Mouse (Mus musculus) lung, adult 2 months (tissue): ENCODE measurements around the gene Itga8. TPM values are rescaled to one million over a fixed set of nuclear protein-coding genes. Genes with fewer than 3 reads are reported as not detected.

Source experiments
- DNase-seq: peaks from one replicate; pipeline ENCODE4 v3.0.0; 2022
- H3K4me1 ChIP-seq: fragments of 200-500 bp; 2 replicates; pipeline ENCODE4 v1.6.1; 2011; ENCODE audit warnings: low read length; ENCODE audit not compliant: control insufficient read depth, insufficient read depth
- H3K4me3 ChIP-seq: fragments of 200-500 bp; replicated peaks from 2 replicates; pipeline ENCODE3; 2011; ENCODE audit warnings: low read depth, mild to moderate bottlenecking, control low read depth, low read length; ENCODE audit errors: extremely low read depth
- CTCF ChIP-seq: fragments of 200-500 bp; IDR thresholded peaks from 2 replicates; pipeline ENCODE4 v1.5.1; 2011; ENCODE audit warnings: mild to moderate bottlenecking, low read length, control low read depth; ENCODE audit not compliant: insufficient read depth
- POLR2A ChIP-seq: fragments of 200-500 bp; IDR thresholded peaks from 2 replicates; pipeline ENCODE4 v1.6.1; 2011; ENCODE audit warnings: low read depth, mild to moderate bottlenecking, control low read depth, low read length, borderline replicate concordance; ENCODE audit errors: extremely low read depth
- WGBS: fragments of 180-500 bp; shearing (Covaris S2); methylation state at CpG from one replicate; pipeline ENCODE4 v1.1.7; 2018; 5-methylcytosine and 5-hydroxymethylcytosine counted together
- polyA plus RNA-seq: library from polyadenylated mRNA; depleted of rRNA; stranded (reverse); fragments of >200 nt; gene quantifications from 2 replicates; pipeline ENCODE4 v1.2.3, GENCODE M21; 2012

Itga8 gene
- polyA plus RNA-seq, 1 experiment: 57.7 TPM

DNA sequence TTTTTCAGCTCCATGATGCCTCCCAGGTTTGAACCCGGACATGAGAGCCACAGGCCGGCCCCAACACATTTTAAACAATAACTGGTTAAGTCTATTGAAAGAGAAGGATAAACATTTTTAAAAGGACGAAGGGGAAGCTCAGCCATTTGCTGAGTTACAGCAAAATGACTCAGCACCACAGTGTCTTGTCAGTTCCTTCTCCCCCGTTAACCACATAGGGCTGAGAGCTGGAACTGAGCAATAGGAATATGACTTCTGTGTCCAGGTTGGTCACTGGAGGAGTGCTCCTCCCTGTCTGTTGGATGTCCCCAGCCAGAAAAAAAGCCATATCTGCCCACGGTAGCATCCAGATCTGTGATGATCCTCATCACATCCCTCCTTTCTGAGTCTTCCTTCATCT, 95.4 kb downstream of the Itga8 start:
- no peak for TF ChIP-seq POLR2A
- Histone ChIP-seq H3K4me3 (no peak overlapping the region), H3K4me1 (no peaks in the 10 kb centered on the region)
- WGBS: 45% methylated on average over 5 of the region's 5 CpGs
- DNase-seq: no peak

DNA sequence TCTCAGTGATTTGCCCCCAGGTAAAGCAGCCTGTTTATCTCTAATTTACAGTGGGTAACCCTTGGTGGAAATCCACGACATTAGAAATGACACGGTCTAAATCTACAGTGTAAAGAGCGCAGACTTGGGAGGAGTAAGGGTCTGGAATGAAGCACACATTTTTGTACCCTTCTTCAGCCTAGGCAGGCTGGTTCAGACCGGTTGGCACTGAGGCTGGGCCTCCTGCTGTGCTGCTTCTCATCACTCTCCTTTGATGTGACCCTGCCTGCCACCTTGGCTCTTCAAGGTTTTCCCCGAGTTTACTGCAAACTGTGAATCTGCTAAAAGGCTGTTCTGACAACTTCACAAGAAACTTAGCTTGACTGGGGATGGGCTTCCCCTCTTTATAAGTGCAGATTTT, 95.8 kb downstream of the Itga8 start:
- DNase-seq: no peak
- WGBS: 60% methylated on average over 5 of the region's 5 CpGs
- Histone ChIP-seq H3K4me1 (no peaks in the 10 kb centered on the region), H3K4me3 (no peak overlapping the region)
- TF ChIP-seq CTCF (no peak), POLR2A (no peak)

DNA sequence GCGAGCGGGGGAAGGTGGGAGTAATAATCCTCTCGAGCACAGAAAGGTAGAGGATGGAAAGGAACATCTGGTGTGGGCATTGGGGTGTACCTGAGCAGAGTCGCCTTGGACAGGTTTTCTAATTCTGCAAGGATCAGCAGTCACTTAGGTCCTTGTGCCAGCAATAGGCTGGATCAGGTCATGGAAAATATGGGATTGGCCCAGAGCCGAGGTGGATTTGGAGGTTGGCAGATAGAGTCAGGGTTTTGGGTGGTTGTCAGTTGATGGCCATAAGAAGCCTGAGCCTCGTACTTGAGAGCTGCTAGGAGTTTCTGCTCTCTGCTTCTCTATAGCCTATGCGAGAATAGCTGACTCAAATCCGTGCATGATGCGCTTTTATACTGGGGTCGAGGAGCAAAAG, 98.5 kb downstream of the Itga8 start:
- WGBS: 90% methylated on average over 10 of the region's 10 CpGs
- TF ChIP-seq POLR2A: no peak
- no peak for TF ChIP-seq CTCF
- H3K4me1 ChIP-seq: no peaks in the 10 kb centered on the region
- no peak for DNase-seq
- H3K4me3 ChIP-seq: no peak overlapping the region

DNA sequence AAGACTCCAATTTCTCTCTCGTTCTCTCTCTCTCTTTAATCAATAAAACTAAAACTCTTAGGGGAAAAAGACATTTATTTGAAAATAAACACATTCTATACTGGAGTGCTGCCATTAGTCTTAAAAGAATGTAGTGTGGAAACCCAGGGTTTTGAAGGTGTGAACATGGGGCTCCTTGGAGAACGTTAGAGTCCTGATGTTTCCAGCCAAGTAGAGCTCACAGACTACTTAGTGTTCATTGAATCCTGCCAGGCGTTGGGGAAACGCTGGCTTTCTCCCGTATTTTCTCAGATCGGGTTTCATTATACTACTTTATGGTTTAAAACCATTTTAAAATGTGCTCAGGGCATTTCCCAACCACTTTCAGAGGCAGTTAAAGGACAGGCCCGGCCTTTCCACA, 103.0 kb downstream of the Itga8 start:
- TF ChIP-seq CTCF (no peak), POLR2A (no peak)
- no peak for DNase-seq
- WGBS: 63% methylated on average over 7 of the region's 7 CpGs
- H3K4me1 ChIP-seq: no peaks in the 10 kb centered on the region
- H3K4me3 ChIP-seq: no peak overlapping the region

DNA sequence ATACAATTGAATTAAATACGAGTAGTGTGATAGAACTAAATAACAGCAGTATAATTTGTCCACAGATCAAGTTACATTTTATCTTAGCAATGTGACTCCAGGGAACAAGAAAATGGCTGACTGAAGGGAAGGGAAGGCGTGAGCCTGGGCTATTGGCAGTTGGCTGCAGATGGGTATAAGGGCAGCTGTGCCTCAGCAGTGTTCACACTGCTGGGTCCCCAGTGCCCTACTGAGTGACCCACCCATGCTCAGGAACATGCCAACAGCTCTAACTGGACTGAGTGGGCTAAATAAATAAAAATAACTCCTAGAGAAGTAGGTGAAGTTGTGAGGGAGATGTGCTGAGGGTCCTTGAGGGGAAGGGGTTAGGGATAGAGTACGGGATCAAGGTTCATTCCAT, 103.5 kb downstream of the Itga8 start:
- no peak for TF ChIP-seq POLR2A
- TF ChIP-seq CTCF: no peak
- 84% methylated on average over 3 of the region's 3 CpGs for WGBS

DNA sequence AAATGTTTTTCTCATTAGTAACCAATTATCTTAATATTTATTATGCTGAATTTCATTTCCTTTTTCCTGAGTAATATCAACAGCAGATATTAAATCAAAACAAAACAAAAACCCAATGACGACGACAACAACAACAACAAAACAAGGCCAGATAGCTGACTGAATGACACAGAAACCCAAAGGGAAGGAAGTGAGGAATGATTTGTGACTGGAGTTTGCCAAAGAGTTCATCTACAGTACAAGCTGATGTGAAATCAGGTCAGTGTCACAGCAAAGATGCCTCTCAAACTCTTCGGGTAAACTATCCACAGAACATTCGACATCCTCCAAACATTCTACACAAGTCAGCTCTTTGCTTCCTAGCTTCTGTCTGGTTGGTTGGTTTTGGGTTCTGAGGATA, 104.0 kb downstream of the Itga8 start:
- no peaks in the 10 kb centered on the region for H3K4me1 ChIP-seq
- TF ChIP-seq CTCF: no peak
- no peak for TF ChIP-seq POLR2A
- no peak overlapping the region for H3K4me3 ChIP-seq
- no peak for DNase-seq
- 71% methylated on average over 4 of the region's 4 CpGs for WGBS

More for the DNA sequence above, 103.5 kb downstream of the Itga8 start:
- H3K4me3 ChIP-seq: no peak overlapping the region
- no peak for DNase-seq
- H3K4me1 ChIP-seq: no peaks in the 10 kb centered on the region

DNA sequence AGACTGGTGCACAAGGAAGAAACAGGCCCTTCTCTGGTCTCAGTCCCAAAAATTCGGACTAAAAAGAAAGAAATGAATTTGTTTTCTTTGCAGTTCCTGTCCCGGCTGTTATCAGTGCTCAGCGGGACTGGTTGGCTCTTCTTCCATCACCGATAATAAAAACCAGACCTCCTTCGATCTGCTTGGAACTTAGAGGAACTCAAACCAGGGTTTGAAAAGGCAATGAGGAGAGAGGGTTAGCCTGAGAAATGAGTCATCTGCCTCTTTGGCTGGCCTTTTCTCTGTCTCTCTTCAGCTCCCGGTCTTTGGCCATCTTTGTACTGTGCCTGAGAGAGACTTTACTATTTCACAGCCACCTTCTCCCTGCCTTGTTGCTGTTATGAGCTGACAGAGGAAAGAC, 112.7 kb downstream of the Itga8 start:
- Histone ChIP-seq H3K4me3 (no peak overlapping the region), H3K4me1 (no peaks in the 10 kb centered on the region)
- no peak for TF ChIP-seq POLR2A
- TF ChIP-seq CTCF: no peak
- no peak for DNase-seq
- 53% methylated on average over 6 of the region's 6 CpGs for WGBS

DNA sequence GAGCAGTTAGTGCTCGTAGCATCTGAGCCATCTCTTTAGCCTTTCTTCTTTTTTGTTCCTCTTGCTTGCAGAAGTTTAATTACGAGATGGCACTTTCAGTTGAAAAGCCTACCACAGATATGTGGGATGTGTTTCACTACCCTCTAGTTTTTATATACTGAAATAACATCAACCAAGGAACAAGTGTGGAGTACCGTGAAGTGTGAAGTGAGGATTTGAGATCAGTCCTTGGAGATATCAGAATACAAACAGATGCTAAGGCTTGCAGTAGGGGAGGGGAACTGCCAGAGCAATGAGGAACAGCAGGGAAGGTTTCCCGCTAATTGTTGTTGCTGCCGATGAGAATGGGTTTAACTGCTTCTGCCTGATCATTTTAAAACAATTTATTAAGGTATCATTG, 114.1 kb downstream of the Itga8 start:
- H3K4me3 ChIP-seq: no peak overlapping the region
- WGBS: 60% methylated on average over 5 of the region's 5 CpGs
- no peaks in the 10 kb centered on the region for H3K4me1 ChIP-seq
- TF ChIP-seq POLR2A: no peak
- TF ChIP-seq CTCF: no peak
- no peak for DNase-seq

DNA sequence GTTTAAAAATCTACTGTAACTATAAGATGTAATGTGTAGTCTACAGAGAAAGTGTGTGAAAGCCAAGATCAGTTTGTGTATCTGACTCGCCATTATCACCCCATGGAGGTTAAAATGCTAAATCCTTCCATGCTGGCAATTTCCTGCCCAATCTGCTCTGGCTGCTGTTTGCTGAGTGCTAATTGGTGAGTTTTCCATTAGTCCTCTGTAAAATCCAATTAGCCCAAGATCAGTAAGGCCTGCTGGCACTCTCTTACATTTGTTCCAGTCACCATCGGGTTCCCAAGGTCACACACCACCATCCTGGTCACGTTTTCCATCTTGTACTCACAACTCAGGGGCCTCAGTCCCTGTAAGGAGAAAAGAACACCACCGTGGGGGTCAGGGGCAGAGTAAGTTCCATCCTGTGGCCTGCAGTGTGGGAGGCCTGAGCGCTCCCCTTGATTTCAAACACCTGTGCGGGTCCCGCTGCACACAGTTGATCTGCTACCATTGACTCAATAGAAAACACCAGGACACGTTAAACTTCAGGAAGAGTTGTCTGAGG, 119.2 kb downstream of the Itga8 start:
- Histone ChIP-seq H3K4me1 (no peaks in the 10 kb centered on the region), H3K4me3 (no peak overlapping the region)
- TF ChIP-seq POLR2A: no peak
- no peak for TF ChIP-seq CTCF
- WGBS: 73% methylated on average over 8 of the region's 8 CpGs
- no peak for DNase-seq

DNA sequence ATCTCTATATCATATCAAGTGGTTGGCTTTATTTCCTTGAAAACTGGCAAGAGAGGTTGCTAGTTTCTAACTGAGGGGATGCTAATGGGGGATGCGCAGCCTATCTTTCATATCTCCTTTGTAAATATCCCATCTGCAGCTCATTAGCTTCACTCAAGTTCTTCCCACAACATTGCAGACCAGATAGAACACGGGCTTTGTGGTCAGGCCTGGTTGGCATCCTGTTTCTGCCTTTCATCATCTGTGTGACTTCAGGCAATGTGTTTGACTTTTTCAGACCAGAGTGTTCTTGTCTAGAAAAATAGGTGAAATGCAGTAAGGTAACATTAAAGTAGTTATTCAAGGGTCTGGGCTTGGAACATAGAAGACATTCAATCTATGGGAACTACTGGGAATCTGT, 121.1 kb downstream of the Itga8 start:
- DNase-seq: no peak
- 70% methylated on average over 2 of the region's 2 CpGs for WGBS
- TF ChIP-seq POLR2A: no peak
- no peak for TF ChIP-seq CTCF
- Histone ChIP-seq H3K4me3 (no peak overlapping the region), H3K4me1 (no peaks in the 10 kb centered on the region; the same call in 1 of the 2 replicates)
